Mouse (Mus musculus): ENCODE data around the gene Rps5.
"Not testable (repeated sequence)": the region's sequence is repeated elsewhere in the genome, so short reads cannot be mapped to it uniquely, and the experiment has no call there.

Gene Rps5

GRCm38 (mm10) chr7:12921705-12922465 lies at the start of gene Rps5:
Gene Rps5, plus strand, starts transcription at chr7:12922290.
- peak; percentile 99 for DNase-seq

GRCm38 (mm10) chr7:12874301-12874700 lies 47.8 kb upstream of the Rps5 start:
- DNase-seq = no peak

- no peak for DNase-seq
Observed at GRCm38 (mm10) chr7:12880036-12880435, 42.1 kb upstream of the Rps5 start.

GRCm38 (mm10) chr7:12880497-12880896 lies 41.6 kb upstream of the Rps5 start:
- DNase-seq = not testable (repeated sequence)

GRCm38 (mm10) chr7:12880911-12881660 lies 41.0 kb upstream of the Rps5 start, which contains the start of gene Zfp128:
Gene Zfp128, plus strand, starts transcription at chr7:12881177.
- peak; percentile 95 for DNase-seq

- DNase-seq = no peak
Observed at GRCm38 (mm10) chr7:12886563-12887266, 35.4 kb upstream of the Rps5 start.

- no peak for DNase-seq
Observed at GRCm38 (mm10) chr7:12887585-12887984, 34.5 kb upstream of the Rps5 start.

GRCm38 (mm10) chr7:12890928-12891327 lies 31.2 kb upstream of the Rps5 start:
- no peak for DNase-seq

GRCm38 (mm10) chr7:12891334-12891733 lies 30.8 kb upstream of the Rps5 start:
- no peak for DNase-seq

GRCm38 (mm10) chr7:12897655-12898410 lies 24.3 kb upstream of the Rps5 start, which contains the start of gene Zscan22:
Gene Zscan22, plus strand, starts transcription at chr7:12897815.
- DNase-seq = peak; percentile 91 to 93

- DNase-seq = no peak
Observed at GRCm38 (mm10) chr7:12901517-12901916, 20.6 kb upstream of the Rps5 start.

GRCm38 (mm10) chr7:12903623-12904022 lies 18.5 kb upstream of the Rps5 start:
- no peak for DNase-seq

- DNase-seq = no peak
Observed at GRCm38 (mm10) chr7:12905146-12905545, 16.9 kb upstream of the Rps5 start.

GRCm38 (mm10) chr7:12909498-12909962 lies 12.6 kb upstream of the Rps5 start:
- DNase-seq = peak; percentile 56 to 85

GRCm38 (mm10) chr7:12910181-12910668 lies 11.9 kb upstream of the Rps5 start:
- peak; percentile 66 to 71 for DNase-seq

- no peak for DNase-seq
Observed at GRCm38 (mm10) chr7:12913556-12913955, 8.5 kb upstream of the Rps5 start.

GRCm38 (mm10) chr7:12920495-12920894 lies 1.6 kb upstream of the Rps5 start:
- DNase-seq = not testable (repeated sequence)

GRCm38 (mm10) chr7:12921318-12921704 lies 779 bp upstream of the Rps5 start:
- no peak for DNase-seq

GRCm38 (mm10) chr7:12922729-12923128 lies 639 bp downstream of the Rps5 start:
- no peak for DNase-seq

GRCm38 (mm10) chr7:12926316-12926715 lies 4.2 kb downstream of the Rps5 start:
- no peak for DNase-seq

GRCm38 (mm10) chr7:12927191-12927680 lies 5.1 kb downstream of the Rps5 start, which contains the start of gene Rnf225:
Gene Rnf225, plus strand, starts transcription at chr7:12927416.
- DNase-seq = peak; percentile 69 to 79

Data from lung, postnatal 4 days (tissue).